In genomic region chr7:102064655-102065045, GRCm38 (mm10) we compare ENCODE assay signal across 8 mouse cellular contexts. TPM values are rescaled to one million over a fixed set of nuclear protein-coding genes. Genes with fewer than 3 reads are reported as not detected.
A peak's percentile ranks its signal among the peaks of the same experiment; 100 is the strongest.
DNase-seq lines count a peak whose midpoint lies in the region; ATAC-seq and TF ChIP-seq lines count a peak whose summit lies in the region.

No protein-coding gene starts in this region.

- DNase-seq in heart, postnatal 0 days (ENCODE audit: low spot score) = no peak
- no peak for DNase-seq in heart, postnatal 4 days
- DNase-seq in Patski (ENCODE audit: low read depth, low spot score) = no peak
- DNase-seq in forebrain, postnatal 0 days = no peak
- DNase-seq in midbrain, embryonic 11.5 days (ENCODE audit: low spot score, missing footprints) = no peak
- no peak for DNase-seq in adrenal gland, postnatal 4 days (ENCODE audit: low spot score in 2 of 2)
- no peak for DNase-seq in spleen, adult 18-20 months
- DNase-seq in kidney, postnatal 36 days = no peak

- H3K9ac ChIP-seq in heart, postnatal 0 days (replicated peaks; ENCODE audit: low read depth, low read length) = peak overlapping the region; percentile 63
- peak overlapping the region; percentile 77 for H3K9ac ChIP-seq in forebrain, postnatal 0 days
- peak overlapping the region; percentile 51 for H3K9ac ChIP-seq in midbrain, embryonic 11.5 days (ENCODE audit: low read length)

- peak overlapping the region; percentile 77 for H3K27ac ChIP-seq in heart, postnatal 0 days (ENCODE audit: low read depth)
- H3K27ac ChIP-seq in forebrain, postnatal 0 days (ENCODE audit: low read depth, low read length) = peak overlapping the region; percentile 88
- H3K27ac ChIP-seq in midbrain, embryonic 11.5 days (ENCODE audit: low read depth, low read length) = no peak overlapping the region; the same call in 1 of the 2 replicates

- no peak for ATAC-seq in heart, postnatal 0 days (ENCODE audit: insufficient read depth, low read depth)
- ATAC-seq in Patski = peak; percentile 4
- peak; percentile 30 for ATAC-seq in forebrain, postnatal 0 days
- ATAC-seq in midbrain, embryonic 11.5 days (ENCODE audit: low FRiP score) = peak; percentile 23

- no peak for TF ChIP-seq CTCF in heart, postnatal 0 days (IDR thresholded peaks at IDR 0.05; ENCODE audit: low read depth)
- TF ChIP-seq CTCF in Patski (IDR thresholded peaks at IDR 0.05) = no peak
- TF ChIP-seq CTCF in forebrain, postnatal 0 days (IDR thresholded peaks at IDR 0.05; ENCODE audit: low read depth) = no peak

- CTCF ChIA-PET in Patski (lab: Charles Lee) = interaction anchor here (1.1 kb wide), 1 partner anchor 144 kb away, joined by 3 read pairs; no protein-coding TSS in a partner anchor

- H3K4me2 ChIP-seq in heart, postnatal 0 days (ENCODE audit: low read depth, low read length) = peak overlapping the region; percentile 78
- peak overlapping the region; percentile 73 for H3K4me2 ChIP-seq in forebrain, postnatal 0 days (ENCODE audit: low read depth)
- peak overlapping the region; percentile 59 for H3K4me2 ChIP-seq in midbrain, embryonic 11.5 days

- peak overlapping the region; percentile 76 for H3K4me3 ChIP-seq in heart, postnatal 0 days (ENCODE audit: low read depth, low read length)
- H3K4me3 ChIP-seq in forebrain, postnatal 0 days (ENCODE audit: low read depth, low read length) = peak overlapping the region; percentile 83
- H3K4me3 ChIP-seq in midbrain, embryonic 11.5 days (ENCODE audit: low read depth, low read length) = peak overlapping the region; percentile 47

- 0 out of 2 replicates have a peak, but pooled peaks cover 3% of the 10 kb centered on the region for H3K36me3 ChIP-seq in heart, postnatal 0 days (replicated peaks; ENCODE audit: control insufficient read depth, insufficient read depth, low read length)
- H3K36me3 ChIP-seq in forebrain, postnatal 0 days (ENCODE audit: insufficient read depth) = no peaks in the 10 kb centered on the region
- H3K36me3 ChIP-seq in midbrain, embryonic 11.5 days (ENCODE audit: control insufficient read depth, insufficient read depth, low read length) = no peaks in the 10 kb centered on the region; the same call in 1 of the 2 replicates

- POLR2A ChIA-PET in Patski (lab: Charles Lee) = no interaction called here

- TF ChIP-seq EP300 in heart, postnatal 0 days (IDR thresholded peaks at IDR 0.05; ENCODE audit: low read depth) = no peak

- in situ Hi-C loops in Patski (cut with MboI; ENCODE audit: low pct_unique_long_range_greater_than_20kb) = no loop called here

- H3K27me3 ChIP-seq in heart, postnatal 0 days (ENCODE audit: control insufficient read depth, insufficient read depth, low read length) = no peaks in the 10 kb centered on the region
- no peaks in the 10 kb centered on the region for H3K27me3 ChIP-seq in Patski
- no peaks in the 10 kb centered on the region for H3K27me3 ChIP-seq in forebrain, postnatal 0 days (ENCODE audit: insufficient read depth, low read length)
- no peaks in the 10 kb centered on the region for H3K27me3 ChIP-seq in midbrain, embryonic 11.5 days (ENCODE audit: control insufficient read depth, insufficient read depth, low read length)

- under 1% methylated on average over 9 of the region's 9 CpGs for WGBS in heart, postnatal 0 days
- WGBS in forebrain, postnatal 0 days = 3% methylated on average over 9 of the region's 9 CpGs
- 2% methylated on average over 9 of the region's 9 CpGs for WGBS in midbrain, embryonic 11.5 days

- no peaks in the 10 kb centered on the region for H3K9me3 ChIP-seq in heart, postnatal 0 days (replicated peaks; ENCODE audit: control insufficient read depth, low read length)
- no peaks in the 10 kb centered on the region for H3K9me3 ChIP-seq in forebrain, postnatal 0 days (ENCODE audit: low read length)
- H3K9me3 ChIP-seq in midbrain, embryonic 11.5 days (ENCODE audit: control insufficient read depth, low read length) = no peaks in the 10 kb centered on the region

- peaks cover 17% of the 10 kb centered on the region for H3K4me1 ChIP-seq in heart, postnatal 0 days (ENCODE audit: control insufficient read depth, insufficient read depth)
- H3K4me1 ChIP-seq in forebrain, postnatal 0 days (ENCODE audit: insufficient read depth) = peaks cover 7% of the 10 kb centered on the region; the same call in 1 of the 2 replicates
- peaks cover 15% of the 10 kb centered on the region for H3K4me1 ChIP-seq in midbrain, embryonic 11.5 days (ENCODE audit: control insufficient read depth, insufficient read depth, low read length)

RNA-seq across cellular contexts. Expression of gene Rnf121, which starts 0.6 kb away (rescaled TPM):
- total RNA-seq in heart, postnatal 0 days (2014; rRNA removed; ENCODE audit: low replicate concordance) = 7.7 and 18.2 TPM in 2 replicates
- 10.7 and 12.7 TPM in 2 replicates for polyA plus RNA-seq in heart, postnatal 0 days (2015; fragmentation: Nextera tagmentation; extraction: Ambion mirVana)
- total RNA-seq in heart, postnatal 4 days (2021) = 10 to 100 TPM; 23.8 to 25.6 TPM
- polyA plus RNA-seq in Patski (2021) = 35.8 TPM
- total RNA-seq in forebrain, postnatal 0 days (2014; rRNA removed) = 28.8 and 34.2 TPM in 2 replicates
- 19.9 and 23.4 TPM in 2 replicates for polyA plus RNA-seq in forebrain, postnatal 0 days (2015; fragmentation: Nextera tagmentation; extraction: Ambion mirVana)
- polyA plus RNA-seq in midbrain, embryonic 11.5 days (2014; fragmentation: Nextera tagmentation; extraction: Ambion mirVana) = 28.3 and 29.7 TPM in 2 replicates
- 10 to 100 TPM; 31.9 to 33.3 TPM for total RNA-seq in adrenal gland, postnatal 4 days (2021)

RNA-seq across cellular contexts. Expression of gene Xndc1, which starts 0.7 kb away (rescaled TPM):
- total RNA-seq in heart, postnatal 0 days (2014; rRNA removed; ENCODE audit: low replicate concordance) = 13.1 and 13.8 TPM in 2 replicates
- polyA plus RNA-seq in heart, postnatal 0 days (2015; fragmentation: Nextera tagmentation; extraction: Ambion mirVana) = 7.7 and 7.8 TPM in 2 replicates
- total RNA-seq in heart, postnatal 4 days (2021) = 10 to 100 TPM; 13.2 to 13.3 TPM
- 13.1 TPM for polyA plus RNA-seq in Patski (2021)
- 23.4 and 32.7 TPM in 2 replicates for total RNA-seq in forebrain, postnatal 0 days (2014; rRNA removed)
- 11.9 and 14.6 TPM in 2 replicates for polyA plus RNA-seq in forebrain, postnatal 0 days (2015; fragmentation: Nextera tagmentation; extraction: Ambion mirVana)
- 22.6 and 23.7 TPM in 2 replicates for polyA plus RNA-seq in midbrain, embryonic 11.5 days (2014; fragmentation: Nextera tagmentation; extraction: Ambion mirVana)
- total RNA-seq in adrenal gland, postnatal 4 days (2021) = 10 to 100 TPM; 24.0 to 24.4 TPM

RNA-seq across cellular contexts. Expression of gene Xntrpc, which starts 0.9 kb away (rescaled TPM):
- total RNA-seq in heart, postnatal 0 days (2014; rRNA removed; ENCODE audit: low replicate concordance) = not detected in 2 replicates
- 0.25 and 0.31 TPM in 2 replicates for polyA plus RNA-seq in heart, postnatal 0 days (2015; fragmentation: Nextera tagmentation; extraction: Ambion mirVana)
- 1 to 10 TPM in 1 of 2 experiments, under 1 TPM in 1; 0.90 to 1.1 TPM for total RNA-seq in heart, postnatal 4 days (2021)
- 0.24 TPM for polyA plus RNA-seq in Patski (2021)
- total RNA-seq in forebrain, postnatal 0 days (2014; rRNA removed) = 1.3 and 2.5 TPM in 2 replicates
- polyA plus RNA-seq in forebrain, postnatal 0 days (2015; fragmentation: Nextera tagmentation; extraction: Ambion mirVana) = 0.42 and 0.58 TPM in 2 replicates
- polyA plus RNA-seq in midbrain, embryonic 11.5 days (2014; fragmentation: Nextera tagmentation; extraction: Ambion mirVana) = 1.2 TPM in 2 replicates
- total RNA-seq in adrenal gland, postnatal 4 days (2021) = 1 to 10 TPM; 2.1 to 2.4 TPM

RNA-seq across cellular contexts. Expression of gene Trpc2, which starts 18.3 kb away (rescaled TPM):
- total RNA-seq in heart, postnatal 0 days (2014; rRNA removed; ENCODE audit: low replicate concordance) = 1.1 and 1.2 TPM in 2 replicates
- polyA plus RNA-seq in heart, postnatal 0 days (2015; fragmentation: Nextera tagmentation; extraction: Ambion mirVana) = not detected in 2 replicates
- under 1 TPM; 0.36 to 0.50 TPM for total RNA-seq in heart, postnatal 4 days (2021)
- polyA plus RNA-seq in Patski (2021) = not detected
- 0.23 and 1.1 TPM in 2 replicates for total RNA-seq in forebrain, postnatal 0 days (2014; rRNA removed)
- polyA plus RNA-seq in forebrain, postnatal 0 days (2015; fragmentation: Nextera tagmentation; extraction: Ambion mirVana) = not detected in 2 replicates
- not detected in 2 replicates for polyA plus RNA-seq in midbrain, embryonic 11.5 days (2014; fragmentation: Nextera tagmentation; extraction: Ambion mirVana)
- under 1 TPM; 0.17 to 0.28 TPM for total RNA-seq in adrenal gland, postnatal 4 days (2021)

RNA-seq across cellular contexts. Expression of gene Art1, which starts 36.9 kb away (rescaled TPM):
- total RNA-seq in heart, postnatal 0 days (2014; rRNA removed; ENCODE audit: low replicate concordance) = 3.4 and 13.6 TPM in 2 replicates
- 10.7 and 12.0 TPM in 2 replicates for polyA plus RNA-seq in heart, postnatal 0 days (2015; fragmentation: Nextera tagmentation; extraction: Ambion mirVana)
- 1 to 10 TPM; 8.0 to 8.1 TPM for total RNA-seq in heart, postnatal 4 days (2021)
- not detected for polyA plus RNA-seq in Patski (2021)
- total RNA-seq in forebrain, postnatal 0 days (2014; rRNA removed) = 0.15 TPM in 1 of 2 replicates, not detected in the other
- 0.15 and 0.39 TPM in 2 replicates for polyA plus RNA-seq in forebrain, postnatal 0 days (2015; fragmentation: Nextera tagmentation; extraction: Ambion mirVana)
- polyA plus RNA-seq in midbrain, embryonic 11.5 days (2014; fragmentation: Nextera tagmentation; extraction: Ambion mirVana) = 0.49 and 0.70 TPM in 2 replicates
- total RNA-seq in adrenal gland, postnatal 4 days (2021) = 1 to 10 TPM; 2.0 to 7.7 TPM
